ENCODE assay signal across 8 mouse cellular contexts in genomic region chr6:78899952-78900351, GRCm38 (mm10).
DNase-seq lines count a peak whose midpoint lies in the region; ATAC-seq and TF ChIP-seq lines count a peak whose summit lies in the region.

No protein-coding gene starts in this region.

- intact Hi-C loops in left cerebral cortex, adult 2 months (cut with DNase I), result no loop called here
- intact Hi-C loops in left cerebral cortex, postnatal 36 days (cut with DNase I), result loop anchor here (10.0 kb wide), 1 partner anchor 355 kb away; no protein-coding TSS in a partner anchor
- intact Hi-C loops in left cerebral cortex, postnatal 4 days (cut with DNase I), result no loop called here

- POLR2A ChIA-PET in Patski (lab: Charles Lee), result no interaction called here

- ATAC-seq in Patski, result no peak

- in situ Hi-C loops in Patski (cut with MboI; ENCODE audit: low pct_unique_long_range_greater_than_20kb), result no loop called here

- DNase-seq in cerebellum, adult 2 months, result peak; percentile 9 to 10
- DNase-seq in cerebellum, adult 11-12 months, result no peak
- DNase-seq in left cerebral cortex, adult 2 months (ENCODE audit: extremely low spot score in 1 of 2, low spot score in 2 of 2), result peak in 1 of 2 experiments; percentile 11
- no peak for DNase-seq in left cerebral cortex, postnatal 36 days (ENCODE audit: low spot score in 2 of 2)
- DNase-seq in Patski (ENCODE audit: low read depth, low spot score), result peak; percentile 1
- peak; percentile 39 for DNase-seq in embryo, embryonic 11.5 days (ENCODE audit: low read depth, low spot score)
- peak; percentile 20 for DNase-seq in left cerebral cortex, postnatal 4 days
- DNase-seq in testis, postnatal 10 days (ENCODE audit: low spot score), result peak; percentile 61

- no peak; the same call in 1 of the 2 replicates for TF ChIP-seq CTCF in cerebellum, adult 2 months (IDR thresholded peaks at IDR 0.05; ENCODE audit: borderline replicate concordance, insufficient read depth, low read depth, low read length)
- peak; percentile 79 for TF ChIP-seq CTCF in left cerebral cortex, adult 2 months (IDR thresholded peaks at IDR 0.05)
- peak; percentile 60 for TF ChIP-seq CTCF in Patski (IDR thresholded peaks at IDR 0.05)

- CTCF ChIA-PET in Patski (lab: Charles Lee), result interaction anchor here (0.6 kb wide), 1 partner anchor 15 kb away, joined by 3 read pairs; no protein-coding TSS in a partner anchor

- no peaks in the 10 kb centered on the region for H3K27me3 ChIP-seq in cerebellum, adult 2 months (ENCODE audit: control insufficient read depth, insufficient read depth, low read length)
- H3K27me3 ChIP-seq in Patski, result no peaks in the 10 kb centered on the region

- H3K4me1 ChIP-seq in cerebellum, adult 2 months (ENCODE audit: control insufficient read depth, insufficient read depth, low read length), result no peaks in the 10 kb centered on the region

- H3K4me3 ChIP-seq in cerebellum, adult 2 months (replicated peaks; ENCODE audit: insufficient read depth, low read depth, low read length), result no peak overlapping the region
- H3K4me3 ChIP-seq in left cerebral cortex, adult 2 months, result no peak overlapping the region

- H3K27ac ChIP-seq in cerebellum, adult 2 months (ENCODE audit: insufficient read depth, low read length), result no peak overlapping the region
- H3K27ac ChIP-seq in left cerebral cortex, adult 2 months, result no peak overlapping the region

- TF ChIP-seq POLR2A in cerebellum, adult 2 months (IDR thresholded peaks at IDR 0.05; ENCODE audit: borderline replicate concordance, insufficient read depth, low read length), result no peak

- 3% methylated on average over 2 of the region's 2 CpGs for WGBS in cerebellum, adult 2 months

Comparison
In these comparisons a context has a peak if more than half of its experiments do, and no peak if none do; other contexts are left out.
1. DNase-seq: peak in cerebellum, adult 2 months (2 of 2), Patski (single experiment), embryo, embryonic 11.5 days (single experiment), left cerebral cortex, postnatal 4 days (single experiment) and testis, postnatal 10 days (single experiment); none in cerebellum, adult 11-12 months (single experiment) and left cerebral cortex, postnatal 36 days (0 of 2).